Mouse (Mus musculus) heart, adult 8-10 months (tissue): ENCODE measurements around the gene Nek4. TPM values are rescaled to one million over a fixed set of nuclear protein-coding genes. Genes with fewer than 3 reads are reported as not detected.

Experiments used
- DNase-seq: peaks from one replicate; pipeline ENCODE4 v3.0.0; 2022; ENCODE audit warnings: low spot score
- total RNA-seq, 4 experiments: library from RNA; stranded (reverse); gene quantifications; 2 replicates each; pipeline ENCODE4 v1.2.4; 2022

Gene Nek4
- total RNA-seq, 4 experiments from 2014 or later, result 4.7 to 6.3 (median 5.3) TPM

DNA sequence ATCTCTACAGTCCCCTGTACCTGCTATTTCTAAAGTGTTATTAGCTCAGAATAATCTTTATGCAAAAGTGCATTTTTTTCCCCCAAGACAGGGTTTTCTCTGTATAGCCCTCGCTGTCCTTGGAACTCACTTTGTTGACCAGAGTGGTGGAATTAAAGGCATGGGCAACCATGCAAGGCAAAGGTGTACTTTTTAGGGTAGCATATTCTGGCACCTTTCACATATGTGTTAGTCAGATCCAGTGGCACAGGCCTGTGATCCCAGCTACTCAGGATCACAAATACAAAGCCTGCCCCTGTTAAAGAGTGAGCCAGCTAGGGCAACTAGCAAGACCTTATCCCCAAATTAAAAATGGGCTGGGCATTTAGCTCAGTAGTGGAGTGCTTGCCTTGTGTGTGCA is 9.2 kb downstream of the Nek4 start:
- DNase-seq, result no peak

GRCm38 (mm10) chr14:30974204-30974603 is 23.0 kb downstream of the Nek4 start:
- DNase-seq, result peak; percentile 35

DNA sequence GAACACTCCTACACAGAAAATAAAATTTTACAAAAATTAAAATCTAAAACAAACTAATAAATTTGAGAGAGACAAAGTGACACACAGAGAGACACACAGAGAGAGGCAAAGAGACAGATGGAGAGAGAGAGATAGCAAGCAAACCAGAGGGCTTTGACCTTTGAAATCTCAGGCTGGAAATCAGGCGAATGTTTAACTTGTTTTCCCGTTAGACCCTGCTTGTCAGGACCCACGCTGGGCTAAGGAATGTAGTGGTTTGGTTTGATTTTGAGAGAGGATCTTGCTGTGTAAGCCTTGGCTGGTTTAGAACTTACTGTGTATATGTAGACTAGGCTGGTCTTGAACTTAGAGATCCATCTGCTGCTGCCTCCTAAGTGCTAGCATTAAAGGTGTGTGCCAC is 25.0 kb downstream of the Nek4 start:
- no peak for DNase-seq

DNA sequence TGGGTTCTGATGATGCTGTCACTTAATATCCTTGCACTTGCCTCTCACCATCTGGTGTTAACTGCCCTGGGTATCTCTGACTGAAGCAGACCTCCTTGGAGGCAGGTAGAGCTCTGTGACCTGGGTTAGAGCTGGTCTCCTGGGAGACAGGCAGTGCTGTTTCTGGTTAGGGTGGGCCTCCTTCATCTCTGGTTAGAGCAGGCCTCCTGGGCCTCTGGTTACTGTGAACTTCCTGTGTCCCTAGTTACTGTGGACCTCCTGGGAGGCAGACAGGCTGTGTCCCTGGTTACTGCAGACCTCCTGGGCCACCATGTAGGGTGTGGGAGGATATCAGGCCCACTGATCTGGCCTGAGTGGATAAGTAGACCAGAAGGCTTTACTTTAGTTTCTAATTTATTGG is 45.2 kb downstream of the Nek4 start:
- no peak for DNase-seq

DNA sequence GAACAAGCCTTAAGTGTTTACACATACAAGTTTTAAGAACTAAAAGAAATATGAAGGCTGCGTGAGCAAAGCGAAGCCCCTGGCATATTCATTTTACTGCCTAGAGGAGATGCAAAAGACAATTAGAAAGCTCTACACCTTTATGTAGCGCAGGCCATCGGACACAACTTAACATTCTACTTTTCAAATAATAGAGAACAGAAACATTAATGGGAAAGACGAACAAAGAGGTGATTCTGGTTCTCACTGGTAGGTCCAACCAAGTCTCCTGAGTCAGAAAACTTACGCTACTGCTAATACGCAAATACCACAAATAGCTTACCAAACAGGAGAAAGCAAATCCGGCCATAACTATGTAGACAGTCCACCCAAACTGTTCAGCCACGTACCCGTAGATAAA is 49.2 kb downstream of the Nek4 start:
- DNase-seq, result no peak

DNA sequence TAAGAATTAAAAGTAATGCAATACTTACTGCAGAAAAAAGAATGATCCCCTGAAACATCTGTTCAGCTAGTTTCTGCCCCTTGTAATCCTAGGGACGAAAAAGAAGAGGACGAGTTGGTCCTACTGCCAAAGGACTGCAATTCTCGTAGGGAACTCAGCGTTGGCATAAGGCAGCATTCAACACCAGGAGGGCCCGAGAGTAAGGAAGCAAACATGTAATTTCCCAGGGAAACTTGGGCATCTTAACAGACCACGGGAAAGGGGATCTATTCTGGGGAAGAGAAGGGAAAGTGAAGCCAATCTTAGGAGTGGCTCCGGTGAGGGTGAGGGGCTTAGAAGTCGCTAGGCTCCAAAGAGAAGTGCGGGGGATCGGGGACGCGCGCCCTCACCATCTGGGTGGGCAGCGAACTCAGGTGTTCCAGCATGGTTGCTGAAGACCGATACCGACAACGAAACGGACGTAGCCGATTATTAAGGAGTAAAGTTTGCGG is 49.7 kb downstream of the Nek4 start:
- no peak for DNase-seq

DNA sequence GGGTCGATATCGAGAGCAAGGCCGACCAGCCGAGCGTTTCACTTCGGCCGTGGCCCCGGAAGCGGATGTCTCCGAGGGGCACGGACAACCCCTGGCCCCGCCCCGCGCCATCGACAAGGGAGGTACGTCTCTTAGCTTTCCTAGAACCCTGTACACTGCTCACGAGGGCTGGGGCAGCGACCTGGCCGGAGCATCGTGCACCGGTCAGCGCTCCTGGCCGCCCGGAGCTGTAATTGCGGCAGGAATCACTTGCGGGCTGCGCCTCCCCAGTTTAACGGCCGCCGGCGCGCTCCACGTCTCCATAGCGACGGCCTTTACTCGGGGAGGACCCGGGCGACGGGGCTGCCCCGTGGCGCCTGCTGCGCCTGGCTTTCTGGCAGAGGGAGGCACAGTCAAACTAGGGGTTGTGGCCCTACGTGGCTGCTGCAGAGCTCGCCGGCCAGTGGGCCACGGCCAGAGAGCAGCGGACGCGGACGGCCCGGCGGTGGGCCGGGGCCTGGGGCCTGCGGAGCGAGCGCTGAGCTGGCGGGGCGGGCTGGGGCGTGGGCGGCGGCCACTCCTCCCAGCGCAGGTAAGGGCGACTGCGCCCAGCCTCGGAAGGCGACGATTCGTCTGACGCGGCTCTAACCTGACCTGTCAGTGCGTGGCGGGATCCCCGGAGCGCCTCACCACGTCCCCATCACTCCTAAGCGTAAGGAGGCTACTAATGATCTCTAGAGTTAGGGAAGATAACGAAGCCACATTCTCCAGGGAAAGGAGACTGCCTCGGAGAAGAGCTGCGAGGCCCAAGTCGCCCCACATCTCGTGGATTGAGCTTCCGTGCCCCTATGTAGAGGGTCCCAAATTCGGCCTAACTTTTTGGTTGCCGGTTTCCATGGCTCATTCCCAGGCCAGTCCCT is 50.4 kb downstream of the Nek4 start, which contains the start of the genes Glt8d1 and Spcs1:
Gene Glt8d1 (plus strand): TSS at position 94 of the 899 bp plus-strand sequence.
Gene Spcs1 (minus strand): TSS at position 366 of the 899 bp plus-strand sequence.
- DNase-seq, result peak; percentile 83

GRCm38 (mm10) chr14:31004527-31004926 is 53.4 kb downstream of the Nek4 start:
- no peak for DNase-seq

DNA sequence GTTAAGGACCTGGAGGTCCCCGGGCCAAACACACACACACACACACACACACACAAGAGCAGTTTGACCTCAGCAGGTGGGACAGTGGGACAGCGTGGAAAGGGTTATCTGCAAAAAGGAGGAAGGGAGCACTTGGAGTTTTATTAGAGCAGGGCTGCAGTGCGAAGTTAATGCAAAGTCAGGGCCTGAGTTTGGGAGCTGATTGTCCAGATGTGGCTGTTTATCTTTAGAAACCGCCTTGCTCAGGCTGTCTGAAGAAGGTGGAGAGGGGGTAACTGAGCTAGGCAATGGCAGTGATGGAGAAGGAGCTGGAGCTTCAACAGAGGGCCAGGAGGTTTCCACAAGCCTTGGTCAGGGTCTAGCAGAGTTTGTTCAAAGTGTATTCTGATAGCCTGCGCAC is 55.6 kb downstream of the Nek4 start:
- DNase-seq, result no peak

- no peak for DNase-seq
Observed at GRCm38 (mm10) chr14:31011588-31011987, 60.4 kb downstream of the Nek4 start.

- no peak for DNase-seq
Observed at GRCm38 (mm10) chr14:31013928-31014327, 62.8 kb downstream of the Nek4 start.

GRCm38 (mm10) chr14:31016063-31016462 is 64.9 kb downstream of the Nek4 start:
- no peak for DNase-seq

DNA sequence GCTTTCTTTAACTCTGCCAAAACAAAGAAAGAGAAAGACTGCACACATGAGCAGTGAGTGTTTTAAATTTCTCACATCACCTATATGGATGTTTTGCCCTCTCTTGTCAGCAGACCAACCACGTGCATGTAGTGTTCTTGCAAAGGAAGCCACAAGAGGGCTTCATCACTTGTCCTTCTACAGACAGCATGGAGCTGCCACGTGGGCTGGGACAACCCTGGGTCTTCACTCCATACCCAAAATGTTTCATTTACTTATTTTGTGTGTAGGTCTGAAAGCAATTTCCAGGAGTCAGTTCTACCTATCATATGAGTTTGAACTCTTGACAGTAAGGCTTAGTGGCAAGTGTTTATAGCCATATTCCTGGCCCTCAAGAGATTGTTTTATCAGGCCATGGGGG is 66.7 kb downstream of the Nek4 start:
- no peak for DNase-seq

GRCm38 (mm10) chr14:31018860-31019291 is 67.7 kb downstream of the Nek4 start, which contains the start of the genes Pbrm1 and Gnl3:
Gene Pbrm1, plus strand, starts transcription at chr14:31019138.
Gene Gnl3, minus strand, starts transcription at chr14:31019152.
- DNase-seq, result peak; percentile 94

GRCm38 (mm10) chr14:31019331-31020205 is 68.4 kb downstream of the Nek4 start:
- DNase-seq, result peak; percentile 62

- DNase-seq, result no peak
Observed at GRCm38 (mm10) chr14:31022579-31022978, 71.4 kb downstream of the Nek4 start.

DNA sequence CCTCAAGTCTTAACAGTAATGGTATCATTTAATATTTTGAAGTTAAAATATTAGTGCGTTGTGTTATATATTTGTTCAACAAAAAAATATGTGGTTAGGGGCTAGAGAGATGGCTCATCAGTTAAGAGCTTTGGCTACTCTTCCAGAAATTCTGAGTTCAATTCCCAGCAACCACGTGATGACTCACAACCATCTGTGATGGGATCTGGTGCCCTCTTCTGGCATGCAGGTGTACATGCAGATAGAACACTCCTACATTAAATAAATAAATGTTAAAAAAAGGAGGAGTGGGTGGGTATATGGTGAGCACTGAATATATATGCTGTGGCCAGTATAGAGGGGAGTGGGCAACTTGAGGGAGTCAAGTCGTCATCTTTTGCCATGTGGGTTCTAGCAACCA is 74.6 kb downstream of the Nek4 start:
- peak; percentile 10 for DNase-seq

Other genes with a start within 250 kb of the Nek4 start
- 10 to 100 TPM; 13.1 to 14.1 (median 13.3) TPM for gene Sfmbt1, start 236.5 kb upstream of the Nek4 start, total RNA-seq
- 10 to 100 TPM in 2 of 4 experiments, 1 to 10 TPM in 2; 6.6 to 11.0 (median 10.0) TPM for gene Tmem110, start 125.8 kb upstream of the Nek4 start, total RNA-seq
- gene Mustn1, start 72.2 kb upstream of the Nek4 start, total RNA-seq, result 10 to 100 TPM; 10.3 to 13.7 (median 12.1) TPM
- 1 to 10 TPM; 3.1 to 5.7 (median 4.7) TPM for gene Itih4, start 64.9 kb upstream of the Nek4 start, total RNA-seq
- 1 to 10 TPM in 1 of 4 experiments, under 1 TPM in 3; 0.32 to 1.2 (median 0.73) TPM for gene Itih3, start 27.6 kb upstream of the Nek4 start, total RNA-seq
- not detected for gene Itih1, start 8.1 kb upstream of the Nek4 start, total RNA-seq
- 10 to 100 TPM; 24.1 to 27.0 (median 25.3) TPM for gene Glt8d1, start 50.0 kb downstream of the Nek4 start, total RNA-seq
- 100 to 1,000 TPM; 124 to 131 (median 126) TPM for gene Spcs1, start 50.3 kb downstream of the Nek4 start, total RNA-seq
- 10 to 100 TPM; 45.9 to 52.7 (median 50.3) TPM for gene Pbrm1, start 67.8 kb downstream of the Nek4 start, total RNA-seq
- gene Gnl3, start 67.8 kb downstream of the Nek4 start, total RNA-seq, result 10 to 100 TPM; 20.6 to 25.6 (median 25.0) TPM
- 10 to 100 TPM; 63.7 to 95.7 (median 81.8) TPM for gene Smim4, start 177.6 kb downstream of the Nek4 start, total RNA-seq
- 10 to 100 TPM; 20.2 to 21.7 (median 21.0) TPM for gene Nt5dc2, start 179.7 kb downstream of the Nek4 start, total RNA-seq
- 10 to 100 TPM; 50.1 to 64.3 (median 57.1) TPM for gene Stab1, start 217.3 kb downstream of the Nek4 start, total RNA-seq